Mouse (Mus musculus): Measurements from ENCODE around the gene Meis1. TPM values are rescaled to one million over a fixed set of nuclear protein-coding genes. Genes with fewer than 3 reads are reported as not detected.

Meis1 gene
- polyA plus RNA-seq, 1 experiment: 5.0 TPM

- Histone ChIP-seq H3K4me3 (ENCODE audit: extremely low read depth, insufficient read depth, insufficient read length) (no peak overlapping the region), H3K36me3 (ENCODE audit: control insufficient read depth, insufficient read depth, low read length) (no peaks in the 10 kb centered on the region), H3K27ac (ENCODE audit: insufficient read depth, low read length) (no peak overlapping the region; the same call in 1 of the 2 replicates), H3K4me1 (ENCODE audit: control insufficient read depth, insufficient read depth, insufficient read length) (no peaks in the 10 kb centered on the region), H3K27me3 (ENCODE audit: control insufficient read depth, insufficient read depth, low read length) (no peaks in the 10 kb centered on the region)
- peak in 1 of 2 experiments; percentile 3 for DNase-seq (ENCODE audit: low read depth in 1 of 2, low spot score in 2 of 2)
- 17% methylated on average over 12 of the region's 12 CpGs for WGBS
- TF ChIP-seq POLR2A (IDR thresholded peaks at IDR 0.05; ENCODE audit: low read depth, low read length): no peak
- TF ChIP-seq CTCF (IDR thresholded peaks at IDR 0.05; ENCODE audit: extremely low read depth, insufficient read depth, insufficient read length, insufficient replicate concordance): no peak
Measured at GRCm38 (mm10) chr11:18957805-18958770, 60.7 kb downstream of the Meis1 start.

- no peaks in the 10 kb centered on the region for H3K27me3 ChIP-seq (ENCODE audit: control insufficient read depth, insufficient read depth, low read length)
- DNase-seq (ENCODE audit: low read depth in 1 of 2, low spot score in 2 of 2): no peak
- H3K27ac ChIP-seq (ENCODE audit: insufficient read depth, low read length): no peak overlapping the region; the same call in 1 of the 2 replicates
- WGBS: 32% methylated on average over 12 of the region's 12 CpGs
- no peaks in the 10 kb centered on the region for H3K4me1 ChIP-seq (ENCODE audit: control insufficient read depth, insufficient read depth, insufficient read length)
- no peak overlapping the region for H3K4me3 ChIP-seq (ENCODE audit: extremely low read depth, insufficient read depth, insufficient read length)
- TF ChIP-seq POLR2A (IDR thresholded peaks at IDR 0.05; ENCODE audit: low read depth, low read length) (no peak), CTCF (IDR thresholded peaks at IDR 0.05; ENCODE audit: extremely low read depth, insufficient read depth, insufficient read length, insufficient replicate concordance) (no peak)
- no peaks in the 10 kb centered on the region for H3K36me3 ChIP-seq (ENCODE audit: control insufficient read depth, insufficient read depth, low read length)
Measured at GRCm38 (mm10) chr11:18957097-18957804, 61.5 kb downstream of the Meis1 start.

DNA sequence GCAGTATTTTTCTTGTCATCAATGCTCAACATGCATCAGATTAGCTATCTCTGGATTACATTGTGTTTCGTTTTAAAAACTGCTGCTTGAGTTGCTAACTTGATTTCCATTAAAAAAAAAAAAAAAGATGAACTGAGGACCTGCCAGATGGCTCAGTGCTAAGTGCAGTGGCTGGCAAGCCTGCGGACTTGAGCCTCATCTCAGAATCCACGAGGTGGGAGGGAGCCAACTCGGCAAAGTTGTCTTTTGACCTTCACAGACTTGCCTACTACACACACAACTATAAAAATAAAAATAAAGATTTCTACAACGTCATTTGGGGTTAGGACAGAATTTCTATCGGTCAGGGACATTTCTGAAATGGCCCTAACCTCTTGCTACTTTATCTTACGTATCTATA is 62.8 kb downstream of the Meis1 start:
- no peaks in the 10 kb centered on the region for H3K36me3 ChIP-seq (ENCODE audit: control insufficient read depth, insufficient read depth, low read length)
- H3K27me3 ChIP-seq (ENCODE audit: control insufficient read depth, insufficient read depth, low read length): no peaks in the 10 kb centered on the region
- no peaks in the 10 kb centered on the region for H3K4me1 ChIP-seq (ENCODE audit: control insufficient read depth, insufficient read depth, insufficient read length)
- TF ChIP-seq POLR2A (IDR thresholded peaks at IDR 0.05; ENCODE audit: low read depth, low read length) (no peak), CTCF (IDR thresholded peaks at IDR 0.05; ENCODE audit: extremely low read depth, insufficient read depth, insufficient read length, insufficient replicate concordance) (no peak)
- WGBS: 77% methylated on average over 7 of the region's 7 CpGs
- H3K4me3 ChIP-seq (ENCODE audit: extremely low read depth, insufficient read depth, insufficient read length): no peak overlapping the region
- no peak overlapping the region for H3K27ac ChIP-seq (ENCODE audit: insufficient read depth, low read length)
- no peak for DNase-seq (ENCODE audit: low read depth in 1 of 2, low spot score in 2 of 2)

GRCm38 (mm10) chr11:18954852-18955251 is 63.9 kb downstream of the Meis1 start:
- no peak for DNase-seq (ENCODE audit: low read depth in 1 of 2, low spot score in 2 of 2)
- WGBS: 97% methylated on average over 2 of the region's 2 CpGs
- Histone ChIP-seq H3K36me3 (ENCODE audit: control insufficient read depth, insufficient read depth, low read length) (no peaks in the 10 kb centered on the region), H3K27ac (ENCODE audit: insufficient read depth, low read length) (no peak overlapping the region), H3K27me3 (ENCODE audit: control insufficient read depth, insufficient read depth, low read length) (no peaks in the 10 kb centered on the region), H3K4me1 (ENCODE audit: control insufficient read depth, insufficient read depth, insufficient read length) (no peaks in the 10 kb centered on the region), H3K4me3 (ENCODE audit: extremely low read depth, insufficient read depth, insufficient read length) (no peak overlapping the region)
- TF ChIP-seq POLR2A (IDR thresholded peaks at IDR 0.05; ENCODE audit: low read depth, low read length) (no peak), CTCF (IDR thresholded peaks at IDR 0.05; ENCODE audit: extremely low read depth, insufficient read depth, insufficient read length, insufficient replicate concordance) (no peak)

DNA sequence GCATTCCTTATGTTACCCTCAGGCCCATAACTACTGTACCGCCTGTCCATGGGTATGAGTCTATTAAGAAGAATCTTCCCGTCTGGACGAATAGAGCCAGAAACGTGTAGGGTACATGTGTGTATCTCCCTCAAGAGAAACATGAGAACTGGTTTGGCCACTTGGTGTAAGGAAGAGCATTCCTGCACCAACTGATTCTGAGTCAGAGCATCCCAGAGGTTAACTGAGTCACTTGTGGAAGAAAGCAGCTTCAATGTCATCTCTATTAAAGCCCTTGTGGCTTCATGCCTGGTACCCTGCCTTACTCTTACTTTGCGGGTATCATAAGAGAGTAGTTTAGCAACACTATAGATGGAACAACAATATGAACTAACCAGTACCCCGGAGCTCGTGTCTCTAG is 64.9 kb downstream of the Meis1 start:
- WGBS: 92% methylated on average over 7 of the region's 7 CpGs
- H3K36me3 ChIP-seq (ENCODE audit: control insufficient read depth, insufficient read depth, low read length): no peaks in the 10 kb centered on the region
- no peak for TF ChIP-seq POLR2A (IDR thresholded peaks at IDR 0.05; ENCODE audit: low read depth, low read length)
- no peak for TF ChIP-seq CTCF (IDR thresholded peaks at IDR 0.05; ENCODE audit: extremely low read depth, insufficient read depth, insufficient read length, insufficient replicate concordance)

DNA sequence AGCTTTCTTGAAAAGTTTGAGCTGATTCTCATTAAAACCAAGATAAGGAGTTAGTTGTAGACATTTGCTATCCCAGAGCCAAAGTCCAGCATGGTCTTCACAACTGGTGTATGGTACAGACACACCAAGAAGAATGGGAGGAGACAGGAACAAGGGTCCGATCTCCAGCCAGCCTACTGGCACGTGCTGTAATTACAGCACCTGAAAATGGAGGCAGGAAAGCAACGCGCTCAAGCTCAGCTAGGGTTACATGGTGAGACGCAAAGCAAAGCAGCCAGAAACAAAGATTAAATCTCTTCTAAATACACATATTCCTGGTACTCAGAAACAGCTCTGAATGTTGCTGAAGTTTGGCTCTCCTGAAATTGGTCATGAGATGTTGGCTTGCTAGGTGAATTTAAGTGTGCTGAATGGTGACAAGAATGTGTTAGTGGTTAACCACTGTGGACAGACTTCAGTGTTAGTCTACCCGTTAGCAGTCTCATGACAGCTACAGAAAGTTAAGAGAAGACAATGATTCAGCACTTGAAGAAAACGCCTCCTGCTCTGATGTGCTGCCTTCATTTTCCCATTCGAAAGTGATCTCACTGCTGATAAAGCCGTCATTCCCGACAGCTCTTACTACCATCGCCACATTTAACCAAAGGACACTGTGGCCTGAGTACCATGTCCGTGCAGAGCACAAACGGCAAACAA is 70.0 kb downstream of the Meis1 start:
- Histone ChIP-seq H3K4me1 (ENCODE audit: control insufficient read depth, insufficient read depth, insufficient read length) (no peaks in the 10 kb centered on the region), H3K27me3 (ENCODE audit: control insufficient read depth, insufficient read depth, low read length) (no peaks in the 10 kb centered on the region)
- WGBS: 35% methylated on average over 13 of the region's 13 CpGs

More for the DNA sequence above, 64.9 kb downstream of the Meis1 start:
- Histone ChIP-seq H3K27me3 (ENCODE audit: control insufficient read depth, insufficient read depth, low read length) (no peaks in the 10 kb centered on the region), H3K4me1 (ENCODE audit: control insufficient read depth, insufficient read depth, insufficient read length) (no peaks in the 10 kb centered on the region), H3K4me3 (ENCODE audit: extremely low read depth, insufficient read depth, insufficient read length) (no peak overlapping the region), H3K27ac (ENCODE audit: insufficient read depth, low read length) (no peak overlapping the region)
- DNase-seq (ENCODE audit: low read depth in 1 of 2, low spot score in 2 of 2): no peak

More for the DNA sequence above, 70.0 kb downstream of the Meis1 start:
- Histone ChIP-seq H3K36me3 (ENCODE audit: control insufficient read depth, insufficient read depth, low read length) (no peaks in the 10 kb centered on the region), H3K4me3 (ENCODE audit: extremely low read depth, insufficient read depth, insufficient read length) (no peak overlapping the region), H3K27ac (ENCODE audit: insufficient read depth, low read length) (no peak overlapping the region)
- no peak for DNase-seq (ENCODE audit: low read depth in 1 of 2, low spot score in 2 of 2)
- TF ChIP-seq POLR2A (IDR thresholded peaks at IDR 0.05; ENCODE audit: low read depth, low read length) (no peak), CTCF (IDR thresholded peaks at IDR 0.05; ENCODE audit: extremely low read depth, insufficient read depth, insufficient read length, insufficient replicate concordance) (no peak)
